Mouse (Mus musculus) spleen, postnatal 14 days (tissue): ENCODE data around the gene Gimap5.

Experiments
- DNase-seq, 2 experiments: peaks; one replicate each; pipeline ENCODE4 v3.0.0; 2021 to 2022; ENCODE audit warnings: low spot score in 2 of 2

The Gimap5 gene

DNA sequence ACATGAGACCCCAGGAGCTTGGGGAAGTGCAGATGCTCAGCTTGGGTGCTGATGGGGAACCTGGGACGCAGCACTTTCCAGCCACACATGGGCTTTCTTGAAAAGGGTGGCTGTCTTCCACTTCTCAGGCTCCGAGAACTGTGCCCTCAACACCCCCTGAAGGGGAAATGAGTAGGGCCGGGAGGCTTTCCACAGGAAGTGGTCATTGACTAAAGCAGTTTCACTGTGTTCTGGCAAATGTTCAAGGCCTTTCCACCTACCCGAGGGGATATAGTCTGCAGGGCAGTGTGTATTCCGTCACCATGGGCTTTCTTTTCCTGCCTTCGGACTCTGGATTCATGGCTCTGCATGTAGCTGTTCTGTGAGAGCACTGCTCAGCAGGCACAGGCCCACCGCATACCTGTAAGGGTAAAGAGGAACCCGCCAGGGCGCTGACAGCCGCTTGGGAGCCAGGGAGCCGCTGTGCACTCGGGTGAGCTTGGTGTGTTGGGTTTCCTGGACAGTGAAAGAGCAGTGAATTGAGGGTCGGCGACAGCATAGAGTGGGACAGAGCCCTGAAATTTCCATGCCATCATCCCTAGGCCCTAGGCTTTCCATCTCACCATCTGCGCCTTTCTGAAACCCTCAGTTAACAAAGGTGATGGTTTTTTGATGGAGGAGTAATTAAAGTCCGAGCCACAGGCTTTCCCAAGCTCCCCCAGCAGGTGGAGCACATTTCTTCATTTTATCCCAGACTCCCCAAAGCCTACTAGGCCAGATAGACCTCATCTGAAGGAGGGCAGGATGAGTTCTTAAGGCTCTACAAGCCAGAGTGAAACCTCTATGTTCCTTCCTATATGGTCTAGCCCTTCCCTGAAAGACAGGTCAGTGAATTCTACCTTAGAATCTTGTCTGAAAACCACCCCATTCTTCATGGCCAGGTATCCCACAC, at the start of gene Gimap5:
TSS of gene Gimap5 (plus strand) at position 239 of the 931 bp plus-strand sequence.
- peak; percentile 37 to 58 for DNase-seq

DNA sequence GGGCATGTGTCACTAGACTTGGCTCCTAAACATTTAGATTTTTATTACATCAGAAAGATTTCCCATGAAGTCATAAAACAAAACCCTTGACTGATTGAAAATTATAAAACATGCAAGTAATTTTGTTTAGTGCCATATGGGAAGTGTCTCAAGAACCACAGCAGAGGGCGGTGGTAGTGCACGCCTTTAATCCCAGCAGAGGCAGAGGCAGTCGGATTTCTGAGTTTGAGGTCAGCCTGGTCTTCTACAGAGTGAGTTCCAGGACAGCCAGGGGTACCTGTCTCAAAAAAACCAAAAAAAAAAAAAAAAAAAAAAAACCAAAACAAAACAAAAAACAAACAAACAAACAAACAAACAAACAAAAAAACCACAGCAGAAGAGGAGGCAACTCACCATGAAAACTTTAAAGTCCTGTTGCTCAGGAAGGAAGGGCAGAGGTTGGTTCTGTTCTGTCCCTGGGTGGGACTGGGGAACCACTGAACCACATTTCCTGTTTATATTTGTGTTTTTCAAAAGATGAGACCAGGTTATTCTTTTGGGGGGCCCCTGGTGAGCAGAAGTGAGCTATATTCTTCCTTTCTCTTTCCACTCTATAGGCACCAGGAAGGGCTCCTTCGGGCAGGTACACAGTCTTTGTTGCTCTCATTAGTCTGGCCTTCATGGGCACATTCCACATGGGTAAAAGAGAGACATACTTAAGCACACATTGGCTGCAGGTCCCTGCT, 49.0 kb upstream of the Gimap5 start:
- no peak for DNase-seq

DNA sequence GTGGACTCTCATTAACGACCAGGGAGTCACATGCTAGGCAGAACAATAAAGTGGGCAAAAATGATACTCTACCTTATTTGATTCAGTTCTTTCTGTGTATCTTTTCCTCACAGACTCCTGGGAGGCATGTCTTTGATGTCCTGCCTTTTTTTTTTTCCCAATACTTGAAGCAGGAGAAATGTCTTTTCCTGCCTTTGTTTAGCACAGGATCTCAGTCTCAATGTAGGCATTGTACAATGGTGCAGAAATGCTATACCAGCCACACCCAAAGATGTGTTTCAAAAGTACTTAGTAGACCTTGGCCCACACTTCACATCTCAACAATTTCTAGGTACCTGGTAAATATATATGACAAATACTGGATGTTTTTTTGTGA, 48.5 kb upstream of the Gimap5 start:
- no peak for DNase-seq

DNA sequence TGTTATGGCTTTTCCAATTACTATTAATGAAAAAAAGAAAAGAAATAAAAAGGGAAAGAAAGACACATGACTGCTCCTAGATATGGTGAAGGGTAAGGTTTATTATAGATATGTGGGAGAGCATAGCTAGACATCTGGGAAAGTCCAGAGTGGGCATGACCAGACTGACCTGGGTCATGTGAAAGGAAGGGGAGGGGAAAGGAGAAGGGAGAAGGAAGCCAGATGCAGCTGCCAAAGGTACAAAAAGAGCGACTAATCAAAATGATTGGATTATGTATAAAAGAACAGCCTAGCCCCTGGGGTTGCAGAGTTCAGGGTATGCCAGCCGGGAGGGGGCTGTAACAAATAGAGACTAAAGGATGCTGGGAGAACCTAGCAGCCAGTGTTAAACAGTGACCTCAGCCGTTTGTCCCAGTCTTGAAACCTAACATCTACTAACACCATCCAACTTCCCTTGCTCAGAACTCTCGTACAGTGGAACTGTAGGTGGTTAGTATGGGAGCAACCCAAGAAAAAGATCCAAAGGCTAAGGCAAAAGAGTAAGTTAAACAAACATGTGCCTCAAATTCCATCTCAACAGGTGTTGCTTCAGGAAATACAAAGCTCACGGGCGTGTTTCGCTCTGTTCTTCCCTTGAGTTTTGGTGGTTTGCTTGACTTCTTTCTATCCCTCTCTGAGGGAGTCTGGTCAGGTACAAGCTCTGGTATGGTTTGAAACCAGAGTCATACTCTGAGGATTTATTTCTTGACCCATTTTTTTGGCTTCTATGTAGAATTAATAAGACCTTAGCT, 47.7 kb upstream of the Gimap5 start:
- DNase-seq, result no peak

DNA sequence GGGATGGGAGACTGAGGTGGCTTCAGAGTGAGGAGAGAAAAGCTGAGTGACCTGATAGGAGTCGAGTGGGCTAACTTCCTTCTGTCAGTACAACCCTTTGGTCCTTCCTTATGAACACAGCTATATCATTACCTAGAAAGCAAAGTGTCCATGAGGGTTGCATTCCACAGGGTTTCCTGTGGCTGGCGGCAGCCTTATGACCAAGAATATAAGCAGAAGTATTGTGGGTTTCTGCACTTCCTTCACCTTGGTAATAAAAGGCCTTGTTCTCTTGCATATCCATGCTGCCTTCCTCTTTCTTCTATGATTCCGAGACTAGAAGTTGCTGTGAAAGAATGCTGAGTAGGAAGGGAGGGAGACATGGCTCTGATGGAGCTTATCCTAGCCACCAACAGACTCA, 47.1 kb upstream of the Gimap5 start:
- no peak for DNase-seq

DNA sequence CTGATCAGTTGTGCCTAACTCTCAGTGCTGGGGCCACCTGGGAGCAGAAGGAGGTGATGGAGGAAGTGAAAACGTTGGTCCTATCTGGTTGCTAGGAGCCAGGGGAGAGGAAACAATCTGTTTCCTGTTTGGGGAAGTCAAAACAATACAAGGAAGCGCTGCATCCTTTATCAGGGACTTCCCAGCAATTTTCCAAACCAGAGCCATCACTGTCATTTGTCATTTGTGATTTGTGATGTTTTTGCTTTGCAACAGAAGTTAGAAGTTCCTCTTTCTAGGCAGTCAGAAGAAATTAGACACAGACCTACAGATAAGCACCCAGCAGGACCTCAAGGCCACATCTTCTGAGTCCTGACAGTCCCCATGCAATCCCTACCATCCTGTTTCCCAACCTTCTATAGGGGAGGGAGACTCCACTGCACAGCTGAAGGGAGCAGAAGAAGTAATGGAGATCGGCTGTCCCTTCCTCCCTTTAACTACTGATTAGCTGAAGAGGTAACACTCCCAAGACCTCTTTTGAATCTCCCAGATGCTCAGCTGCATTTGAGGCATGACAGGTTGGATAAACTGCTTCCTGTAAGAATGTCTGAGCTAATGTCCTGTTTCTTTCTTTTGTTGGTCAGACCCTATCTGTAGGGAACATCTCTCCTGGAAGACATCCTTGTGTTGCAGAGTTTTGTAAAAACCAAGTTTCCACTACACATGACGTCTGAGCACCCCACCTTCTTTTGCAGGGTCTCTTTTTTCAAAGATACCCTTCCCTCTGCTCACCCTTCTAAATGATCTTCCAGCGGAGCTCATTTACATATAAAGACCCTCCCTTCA, 45.5 kb upstream of the Gimap5 start:
- no peak for DNase-seq

DNA sequence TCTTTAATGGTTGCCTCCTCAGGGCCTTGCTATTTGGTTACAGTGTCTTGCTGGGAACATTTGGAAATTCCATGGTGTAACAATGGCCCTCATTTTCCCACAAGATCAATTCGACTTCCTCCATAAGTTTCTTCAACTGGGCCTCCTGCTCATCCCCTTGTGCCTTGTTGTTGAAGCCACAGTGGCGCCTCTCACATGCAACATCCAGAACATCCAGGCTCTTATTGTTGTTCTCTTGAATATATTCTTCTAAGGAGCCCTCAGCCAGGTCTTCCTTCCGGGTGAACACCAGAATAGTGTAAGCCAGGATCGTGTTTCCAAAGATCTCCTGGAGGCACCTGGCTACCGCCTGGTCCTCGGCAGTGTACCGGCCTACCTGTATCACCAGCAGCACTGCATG, 43.9 kb upstream of the Gimap5 start:
- DNase-seq, result no peak

DNA sequence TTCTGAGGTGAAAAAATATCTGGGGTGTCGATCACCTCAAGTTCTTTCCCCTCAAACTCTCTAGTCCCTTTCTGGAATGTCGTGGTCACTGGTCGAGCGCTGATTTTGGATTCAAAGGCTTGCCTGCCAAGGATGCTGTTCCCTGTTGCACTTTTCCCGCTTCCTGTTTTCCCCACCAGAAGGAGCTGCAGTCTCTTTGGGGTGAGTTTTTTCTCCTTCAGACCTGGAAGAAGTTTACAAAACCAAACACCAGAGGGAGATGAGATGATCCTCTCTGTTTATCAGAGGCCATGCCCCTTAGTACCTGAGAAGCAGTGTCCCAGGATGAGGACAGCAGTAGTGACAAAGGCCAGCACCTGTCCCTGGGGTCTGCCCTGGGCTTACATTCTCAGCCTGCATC, 43.4 kb upstream of the Gimap5 start:
- DNase-seq, result no peak

DNA sequence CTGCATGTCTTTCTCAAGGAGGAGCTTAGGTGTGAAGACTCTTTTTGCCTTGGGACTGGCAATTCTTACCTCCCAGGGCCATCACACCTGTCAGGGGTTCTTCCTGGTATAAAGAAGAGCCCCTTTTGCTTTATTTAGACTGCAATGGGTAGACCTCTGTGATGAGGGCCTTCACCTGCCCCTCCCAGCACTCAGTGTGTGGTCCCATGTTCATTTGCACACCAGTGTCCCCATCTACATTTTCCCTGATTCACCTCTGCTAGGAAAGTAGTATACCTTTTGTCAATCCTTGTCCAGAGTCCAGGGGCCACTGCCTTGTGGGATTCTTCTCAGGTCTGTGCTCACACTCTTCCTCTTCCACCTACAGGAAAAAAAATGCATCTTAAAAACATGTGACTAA, 41.9 kb upstream of the Gimap5 start:
- DNase-seq, result no peak

DNA sequence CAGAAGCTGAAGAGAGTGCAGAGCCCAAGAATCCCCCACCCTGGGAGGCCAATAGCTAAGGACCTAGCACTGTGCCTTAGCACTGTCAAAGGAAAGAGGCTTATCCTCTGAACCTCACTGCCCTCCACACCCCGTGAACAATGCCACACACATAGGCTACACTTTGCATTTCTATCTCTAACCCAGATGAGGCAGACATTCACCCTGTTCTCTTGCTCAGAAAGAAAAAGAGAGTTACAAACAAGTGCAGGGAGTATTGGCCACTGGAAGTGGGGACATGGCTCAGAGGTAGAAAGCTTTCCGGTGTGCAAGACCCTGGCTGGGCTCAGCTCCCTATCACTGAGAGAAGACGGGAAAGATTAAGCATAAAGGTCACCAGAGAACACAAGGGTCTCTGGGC, 39.9 kb upstream of the Gimap5 start:
- DNase-seq, result no peak

DNA sequence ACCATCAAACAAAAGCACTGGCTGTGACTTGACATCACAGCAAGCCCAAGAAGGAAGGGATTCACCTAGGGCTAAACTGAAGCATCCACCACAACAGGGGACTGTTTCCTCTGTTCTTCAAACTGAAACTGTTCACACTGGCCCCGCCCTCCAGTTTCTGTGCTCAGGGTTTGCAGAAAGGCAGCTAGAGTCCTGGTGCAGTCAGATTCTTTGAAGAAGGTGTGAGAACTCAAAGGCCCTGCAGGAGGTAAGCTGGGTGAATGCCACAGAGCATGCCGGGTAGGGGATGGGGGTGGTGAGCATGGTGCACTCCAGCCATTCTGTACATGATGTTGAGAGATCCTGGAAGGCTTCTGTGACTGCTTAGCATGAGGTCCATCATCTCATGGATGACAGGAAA, 27.5 kb upstream of the Gimap5 start, which contains the start of the genes Gm28053 and Gimap7:
TSS of gene Gm28053 (plus strand) at position 153 of the 400 bp plus-strand sequence.
TSS of gene Gimap7 (plus strand) at position 167 of the 400 bp plus-strand sequence.
- no peak for DNase-seq

DNA sequence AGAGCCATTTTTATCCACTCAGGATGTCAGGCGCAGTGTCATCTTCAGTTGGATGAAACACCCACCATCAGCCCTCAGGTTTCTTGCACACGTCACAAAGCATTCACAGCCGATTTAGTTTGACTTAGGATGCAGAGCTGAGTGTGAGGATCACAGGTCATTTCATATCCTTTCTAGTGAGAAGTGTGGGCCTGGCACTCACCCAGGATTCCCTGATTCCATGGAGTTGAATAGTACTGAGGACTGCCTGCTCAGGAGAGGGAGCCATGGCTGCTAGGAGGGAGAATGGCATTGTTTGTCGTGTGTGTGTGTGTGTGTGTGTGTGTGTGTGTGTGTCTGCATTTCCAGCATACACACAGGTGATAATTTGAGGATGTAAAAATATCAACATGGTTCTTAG, 25.7 kb upstream of the Gimap5 start:
- DNase-seq, result no peak

DNA sequence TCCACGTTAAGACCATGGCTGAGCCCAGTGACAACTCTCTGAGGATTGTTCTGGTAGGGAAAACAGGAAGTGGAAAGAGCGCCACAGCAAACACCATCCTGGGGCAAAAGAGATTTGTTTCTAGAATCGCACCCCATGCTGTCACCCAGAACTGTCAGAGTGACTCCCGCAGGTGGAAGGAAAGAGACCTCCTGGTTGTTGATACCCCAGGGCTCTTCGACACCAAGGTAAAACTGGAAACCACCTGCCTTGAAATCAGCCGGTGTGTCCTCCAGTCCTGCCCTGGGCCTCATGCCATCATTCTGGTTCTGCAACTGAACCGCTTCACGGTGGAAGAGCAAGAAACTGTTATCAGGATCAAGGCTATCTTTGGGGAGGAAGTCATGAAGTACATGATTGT, 22.5 kb upstream of the Gimap5 start:
- no peak for DNase-seq

DNA sequence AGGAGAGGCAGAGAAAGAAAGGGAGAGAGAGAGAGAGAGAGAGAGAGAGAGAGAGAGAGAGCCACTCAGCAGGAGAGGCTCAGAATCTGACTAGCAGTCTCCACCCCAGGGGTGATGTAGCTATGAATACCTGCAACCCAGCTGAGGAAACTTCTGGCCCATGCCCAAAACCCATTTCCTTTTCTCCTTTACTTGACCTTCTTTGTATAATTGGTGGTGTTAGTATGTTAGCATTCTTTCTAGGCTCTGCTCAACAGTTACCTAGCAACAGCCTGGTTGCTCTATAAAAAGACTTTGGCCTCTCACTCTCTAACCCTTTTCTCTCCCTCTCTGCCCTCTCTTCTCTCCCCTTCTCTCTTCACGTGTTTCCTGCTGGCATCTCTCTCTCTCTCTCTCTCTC, 20.5 kb upstream of the Gimap5 start:
- DNase-seq, result no peak

DNA sequence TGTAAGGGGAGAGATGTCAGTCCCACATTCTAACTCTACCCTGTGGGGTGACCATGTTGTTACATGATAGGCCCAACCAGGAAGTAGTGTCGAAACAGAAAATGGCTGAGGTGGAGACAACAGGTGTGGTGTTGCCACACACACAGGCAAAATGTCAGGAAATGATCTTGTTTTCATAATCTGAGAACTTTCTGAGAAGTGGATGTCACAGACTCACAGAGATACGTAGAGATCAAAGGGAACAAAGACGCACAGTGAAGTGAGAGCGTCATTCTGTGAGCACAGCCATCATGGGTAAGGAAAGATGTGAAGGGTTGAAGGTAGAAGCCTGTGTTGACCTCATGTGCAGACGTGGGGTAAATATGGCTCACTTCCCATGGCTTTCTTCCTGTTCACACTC, 18.2 kb upstream of the Gimap5 start:
- DNase-seq, result no peak

DNA sequence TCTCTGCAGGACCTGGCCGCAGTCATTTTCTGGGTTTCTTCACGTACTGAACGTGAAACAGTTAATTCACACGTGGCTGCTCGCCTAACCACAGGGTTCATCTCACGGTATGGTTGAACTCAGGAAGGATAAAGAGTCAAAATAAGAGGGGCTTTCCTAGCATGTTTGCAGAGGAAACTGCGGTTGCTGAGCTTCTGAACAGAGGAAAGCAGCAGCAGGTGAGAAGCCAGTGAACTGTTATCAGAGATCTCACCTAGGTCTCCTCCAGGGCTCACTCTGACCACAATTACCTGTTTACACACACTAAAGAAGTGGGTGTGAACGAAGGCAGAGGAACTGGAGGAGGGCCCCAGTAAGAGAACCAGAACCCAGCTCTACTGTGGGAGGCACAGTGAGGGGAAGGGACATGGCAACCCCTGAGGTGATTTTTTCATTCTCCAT, 13.1 kb upstream of the Gimap5 start:
- peak in 1 of 2 experiments; percentile 45 for DNase-seq

DNA sequence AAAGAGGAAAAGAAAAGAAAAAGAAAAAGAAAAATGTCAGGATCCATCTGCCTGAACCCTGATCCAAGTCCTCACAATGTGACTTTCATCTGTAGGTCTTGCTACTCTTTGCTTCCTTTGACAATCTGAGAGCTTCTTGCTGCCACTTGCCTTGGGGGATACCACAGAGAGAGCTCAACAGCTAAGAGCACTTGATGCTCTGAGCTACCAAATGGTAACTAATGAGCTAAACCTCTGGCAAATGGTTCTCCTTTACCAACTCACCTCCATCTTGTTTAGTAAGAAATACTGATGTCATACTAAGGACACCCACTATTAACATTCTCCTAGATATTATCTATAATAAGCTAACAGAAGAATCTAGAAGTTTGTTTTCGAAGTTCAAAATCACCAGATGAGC, 12.3 kb upstream of the Gimap5 start:
- no peak for DNase-seq

DNA sequence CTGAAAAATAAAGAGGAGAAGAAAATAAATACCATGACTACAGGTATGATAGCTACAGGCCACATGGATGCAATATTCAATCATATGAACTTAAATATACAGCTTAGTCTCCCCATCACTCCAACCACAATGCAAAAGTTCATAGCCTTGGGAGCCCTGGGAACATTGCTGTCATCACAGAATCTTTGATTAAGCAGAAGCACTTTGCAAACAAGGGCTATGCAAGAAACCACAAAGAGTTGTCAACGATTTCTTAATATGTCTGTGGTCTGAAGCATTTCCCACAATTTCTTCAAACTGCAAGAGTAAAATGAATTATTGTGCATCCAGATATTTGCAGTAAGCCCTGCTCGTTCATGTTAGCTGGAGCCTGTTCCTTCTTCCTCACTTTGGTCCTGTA, 8.9 kb upstream of the Gimap5 start:
- no peak for DNase-seq

DNA sequence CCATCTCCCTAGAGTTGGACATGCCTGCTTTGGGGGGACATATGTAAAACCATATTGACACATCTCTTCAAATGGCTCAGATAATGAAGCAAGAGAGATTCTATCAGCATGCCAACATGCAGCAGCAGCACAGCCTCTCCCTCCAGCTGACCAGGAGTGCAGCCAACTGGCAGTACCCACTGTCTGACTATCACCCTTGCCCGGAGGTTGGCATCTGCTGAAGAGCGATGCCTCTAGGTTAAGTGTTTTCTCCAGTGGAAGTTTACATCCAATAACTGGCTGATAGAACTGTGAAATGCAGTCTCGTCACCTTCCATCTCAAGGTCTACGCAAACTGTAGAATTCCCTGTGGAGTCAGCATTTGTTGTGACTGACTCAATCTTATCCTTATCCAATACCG, 8.3 kb upstream of the Gimap5 start:
- no peak for DNase-seq

DNA sequence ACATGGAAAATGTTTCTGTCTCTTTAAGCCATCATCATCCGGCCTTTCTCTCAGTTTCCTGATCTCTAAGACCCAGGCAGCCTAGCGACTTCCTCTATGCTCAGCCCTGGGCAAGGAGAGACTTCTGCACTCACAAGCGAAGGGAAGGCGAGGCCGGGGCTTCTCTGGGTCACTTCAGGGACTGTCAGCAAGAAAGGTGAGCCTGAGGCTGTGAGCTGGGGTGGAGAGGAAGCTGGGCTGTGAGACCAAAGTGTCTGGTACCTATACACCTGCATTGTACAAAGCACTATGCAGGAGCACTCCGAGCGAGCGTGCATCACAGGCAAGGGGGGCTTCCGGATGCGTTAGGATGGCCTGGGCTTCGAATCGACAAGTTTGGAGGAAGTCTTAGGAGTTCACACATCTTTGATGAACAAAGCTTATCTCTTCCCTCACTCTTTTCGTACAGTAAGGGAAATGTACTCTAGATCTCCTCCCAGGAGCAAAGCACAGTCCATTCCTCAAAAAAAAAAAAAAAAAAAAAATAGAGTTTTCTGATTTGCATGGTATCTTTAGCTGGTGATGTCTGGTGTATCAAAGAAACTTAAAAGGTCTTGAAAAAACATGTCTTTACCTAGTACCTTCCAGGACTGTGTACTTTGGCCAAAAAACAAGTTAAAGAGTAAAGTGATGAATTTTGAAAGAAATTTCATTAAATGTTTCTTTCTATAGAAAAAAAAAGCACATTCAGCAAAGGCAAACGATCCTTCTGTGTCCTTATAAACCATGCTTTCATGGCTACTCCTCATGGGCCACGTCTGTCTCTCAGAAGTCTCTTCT, 6.8 kb upstream of the Gimap5 start, which contains the start of gene Gimap1:
TSS of gene Gimap1 (plus strand) at position 94 of the 819 bp plus-strand sequence.
- peak; percentile 45 to 59 for DNase-seq
